Mouse (Mus musculus) liver, postnatal 0 days (tissue): Measurements from ENCODE around the gene C7. TPM values are rescaled to one million over a fixed set of nuclear protein-coding genes. Genes with fewer than 3 reads are reported as not detected.

ENCODE experiments used
- ATAC-seq: fragments of 200-750 bp; cut with Nextera tagmentation; 2 replicates; pipeline ENCODE4 v1.8.0; 2017; ENCODE audit warnings: mild to moderate bottlenecking, moderate library complexity
- DNase-seq: peaks from one replicate; pipeline ENCODE4 v3.0.0-alpha.2; 2016
- H3K27ac ChIP-seq: fragments of 300-500 bp; sonication (generic); 2 replicates; pipeline ENCODE4 v1.5.1; 2014; ENCODE audit warnings: antibody characterized with exemption, moderate library complexity, mild to moderate bottlenecking, low read depth
- H3K27me3 ChIP-seq: fragments of 300-500 bp; sonication (generic); 2 replicates; pipeline ENCODE4 v1.6.1; 2014; ENCODE audit warnings: low read length, control low read depth, mixed read lengths; ENCODE audit not compliant: insufficient read depth
- H3K36me3 ChIP-seq: fragments of 300-500 bp; sonication (generic); replicated peaks from 2 replicates; pipeline ENCODE4 v1.6.1; 2014; ENCODE audit warnings: mild to moderate bottlenecking, control low read depth, low read length, moderate library complexity, mixed read lengths; ENCODE audit not compliant: insufficient read depth
- H3K4me1 ChIP-seq: fragments of 300-500 bp; sonication (generic); 2 replicates; pipeline ENCODE4 v1.6.1; 2014; ENCODE audit warnings: antibody characterized with exemption, mild to moderate bottlenecking, control low read depth; ENCODE audit not compliant: insufficient read depth
- H3K4me2 ChIP-seq: fragments of 300-500 bp; sonication (generic); 2 replicates; pipeline ENCODE4 v1.6.1; 2014; ENCODE audit warnings: low read depth, mild to moderate bottlenecking, low read length, moderate library complexity, mixed read lengths
- H3K4me3 ChIP-seq: fragments of 300-500 bp; sonication (generic); 2 replicates; pipeline ENCODE4 v1.5.1; 2014; ENCODE audit warnings: low read depth, low read length
- H3K9ac ChIP-seq: fragments of 300-500 bp; sonication (generic); replicated peaks from 2 replicates; pipeline ENCODE4 v1.6.1; 2014; ENCODE audit warnings: mild to moderate bottlenecking, moderate library complexity
- H3K9me3 ChIP-seq: fragments of 300-500 bp; sonication (generic); 2 replicates; pipeline ENCODE4 v1.6.1; 2016; ENCODE audit warnings: mild to moderate bottlenecking, control low read depth, low read length, mixed read lengths
- CTCF ChIP-seq: sonication (generic); IDR thresholded peaks from 2 replicates; pipeline ENCODE4 v1.5.1; 2016; ENCODE audit warnings: antibody characterized with exemption, low read depth
- EP300 ChIP-seq: IDR thresholded peaks from 2 replicates; pipeline ENCODE4 v1.6.1; 2016; ENCODE audit warnings: antibody characterized with exemption, low read depth, mild to moderate bottlenecking
- WGBS: fragments of 180-500 bp; shearing (Covaris S2); extraction: QIAGEN DNeasy Blood & Tissue Kit; methylation state at CpG from one replicate; pipeline ENCODE4 v1.1.7; 2014; ENCODE audit not compliant: insufficient replicate concordance; 5-methylcytosine and 5-hydroxymethylcytosine counted together
- polyA plus RNA-seq: library from polyadenylated mRNA; unstranded; fragments of >200 nt; fragmentation: Nextera tagmentation; extraction: Ambion mirVana; gene quantifications from 2 replicates; pipeline ENCODE4 v1.2.1, GENCODE M21; 2015

Gene C7
- polyA plus RNA-seq, result not detected in 2 replicates

GRCm38 (mm10) chr15:5063635-5064034 is at the start of gene C7:
TSS of gene C7 (minus strand) at chr15:5063740.
- no peak for DNase-seq
- Histone ChIP-seq H3K36me3 (no peaks in the 10 kb centered on the region), H3K27ac (no peak within 1 kb of the TSS), H3K4me3 (no peak within 1 kb of the TSS), H3K4me2 (no peak within 1 kb of the TSS), H3K4me1 (no peaks in the 10 kb centered on the region), H3K27me3 (no peaks in the 10 kb centered on the region), H3K9me3 (no peaks in the 10 kb centered on the region), H3K9ac (no peak within 1 kb of the TSS)
- TF ChIP-seq EP300 (no peak), CTCF (no peak)
- ATAC-seq, result no peak

DNA sequence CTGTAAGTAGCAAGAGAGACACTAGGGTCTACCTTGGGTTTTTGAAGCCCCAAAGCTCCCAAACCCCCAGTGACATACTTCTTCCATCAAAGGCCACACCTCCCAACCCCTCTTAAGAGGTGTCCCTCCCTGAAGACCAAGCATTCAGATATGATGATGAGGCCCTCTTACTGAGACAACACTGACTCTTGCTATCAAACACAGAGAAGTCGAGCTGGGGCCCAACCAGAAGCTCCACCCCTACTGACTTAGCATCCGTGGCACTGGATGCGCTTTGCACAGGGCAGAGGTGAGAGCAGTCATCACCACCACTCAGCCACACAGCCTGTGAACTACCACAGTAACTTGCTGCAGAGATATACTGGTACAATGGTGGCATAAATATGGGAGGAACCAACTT is 49.1 kb upstream of the C7 start:
- Histone ChIP-seq H3K9me3 (no peaks in the 10 kb centered on the region), H3K4me3 (no peak overlapping the region), H3K4me1 (peaks cover 14% of the 10 kb centered on the region; the same call in 1 of the 2 replicates), H3K27me3 (no peaks in the 10 kb centered on the region), H3K36me3 (peaks cover 2% of the 10 kb centered on the region), H3K9ac (no peak overlapping the region), H3K4me2 (no peak overlapping the region), H3K27ac (no peak overlapping the region)
- ATAC-seq (no peak), DNase-seq (no peak)
- 62% methylated on average over 3 of the region's 3 CpGs for WGBS
- TF ChIP-seq CTCF (no peak), EP300 (no peak)

- H3K9ac ChIP-seq, result peak overlapping the region; percentile 60; the same call in 1 of the 2 replicates
- no peak for TF ChIP-seq CTCF
- peak overlapping the region; percentile 53 for H3K4me3 ChIP-seq
- H3K4me1 ChIP-seq, result 0 out of 2 replicates have a peak, but pooled peaks cover 2% of the 10 kb centered on the region
- DNase-seq, result no peak
- peak; percentile 44 for ATAC-seq
- peak overlapping the region; percentile 68 for H3K4me2 ChIP-seq
- WGBS, result 36% methylated on average over 3 of the region's 3 CpGs
- H3K27ac ChIP-seq, result peak overlapping the region; percentile 75
- H3K27me3 ChIP-seq, result no peaks in the 10 kb centered on the region
- H3K36me3 ChIP-seq, result peaks cover 13% of the 10 kb centered on the region; the same call in 1 of the 2 replicates
- H3K9me3 ChIP-seq, result no peaks in the 10 kb centered on the region
Measured at GRCm38 (mm10) chr15:5108655-5109040, 45.1 kb upstream of the C7 start.

DNA sequence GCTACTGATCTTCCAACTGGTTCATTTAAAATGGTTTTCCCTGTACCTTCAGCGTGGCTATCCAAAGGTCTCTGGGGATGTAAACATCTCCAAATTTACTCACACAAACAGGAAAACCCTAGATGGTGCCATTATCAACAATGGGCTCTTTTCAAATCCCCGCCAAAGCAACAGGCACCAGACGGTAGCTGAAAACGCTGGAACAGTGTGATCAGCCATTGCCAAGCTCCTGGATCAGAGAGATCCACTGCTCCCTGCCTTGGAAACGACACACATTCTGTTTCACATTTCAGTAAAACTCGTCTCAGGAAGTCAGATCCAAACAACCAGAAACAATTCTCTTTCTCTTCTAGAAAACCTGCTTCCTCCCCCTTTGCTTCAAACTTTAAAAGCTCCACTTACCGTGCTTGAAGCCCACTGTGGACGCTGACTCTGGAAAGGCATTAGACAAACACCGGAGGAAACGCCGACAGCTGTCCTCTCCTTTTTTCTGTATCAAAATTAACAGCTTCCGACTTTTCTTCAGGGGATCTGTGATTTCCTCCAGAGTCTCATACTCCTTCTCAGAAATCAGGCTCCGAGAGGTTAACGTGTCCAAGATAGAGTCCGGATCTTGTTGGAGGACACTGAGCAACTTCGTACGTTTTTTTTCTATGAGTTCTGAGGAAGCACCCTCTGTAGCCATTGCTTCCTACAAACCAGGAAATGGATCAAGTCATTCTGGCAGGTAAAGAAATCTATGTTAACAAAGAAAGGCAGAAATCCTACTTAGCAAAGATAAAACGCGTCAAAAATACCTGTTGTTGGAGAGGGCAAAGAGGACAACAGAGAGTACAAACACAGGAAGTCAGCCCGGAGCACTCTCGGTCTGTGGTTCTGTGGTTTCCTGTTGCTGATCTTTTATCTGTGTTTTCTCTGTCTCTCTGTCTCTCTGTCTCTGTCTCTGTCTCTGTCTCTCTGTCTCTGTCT is 44.4 kb upstream of the C7 start, which contains the start of gene Card6:
Gene Card6 (minus strand): TSS at position 854 of the 969 bp plus-strand sequence.
- H3K27ac ChIP-seq, result peak within 1 kb of the TSS; percentile 75
- H3K9ac ChIP-seq, result peak within 1 kb of the TSS; percentile 60
- peaks cover 13% of the 10 kb centered on the region; the same call in 1 of the 2 replicates for H3K36me3 ChIP-seq
- ATAC-seq, result peak; percentile 63
- peak within 1 kb of the TSS; percentile 53 for H3K4me3 ChIP-seq
- H3K4me1 ChIP-seq, result 0 out of 2 replicates have a peak, but pooled peaks cover 2% of the 10 kb centered on the region
- H3K4me2 ChIP-seq, result peak within 1 kb of the TSS; percentile 68
- H3K9me3 ChIP-seq, result no peaks in the 10 kb centered on the region
- TF ChIP-seq EP300 (no peak), CTCF (no peak)
- 10% methylated on average over 21 of the region's 21 CpGs for WGBS
- DNase-seq, result peak; percentile 33
- no peaks in the 10 kb centered on the region for H3K27me3 ChIP-seq

- Histone ChIP-seq H3K36me3 (peaks cover 16% of the 10 kb centered on the region; the same call in 1 of the 2 replicates), H3K4me3 (no peak overlapping the region), H3K9ac (no peak overlapping the region), H3K9me3 (no peaks in the 10 kb centered on the region), H3K27me3 (no peaks in the 10 kb centered on the region), H3K4me2 (peak overlapping the region; percentile 68; the same call in 1 of the 2 replicates), H3K27ac (no peak overlapping the region), H3K4me1 (0 out of 2 replicates have a peak, but pooled peaks cover 2% of the 10 kb centered on the region)
- TF ChIP-seq CTCF (peak; percentile 56), EP300 (no peak)
- 33% methylated on average over 2 of the region's 2 CpGs for WGBS
- ATAC-seq (0 out of 2 replicates have a peak, but pooled peaks have one; percentile 31), DNase-seq (no peak)
Measured at GRCm38 (mm10) chr15:5106293-5106692, 42.8 kb upstream of the C7 start.

DNA sequence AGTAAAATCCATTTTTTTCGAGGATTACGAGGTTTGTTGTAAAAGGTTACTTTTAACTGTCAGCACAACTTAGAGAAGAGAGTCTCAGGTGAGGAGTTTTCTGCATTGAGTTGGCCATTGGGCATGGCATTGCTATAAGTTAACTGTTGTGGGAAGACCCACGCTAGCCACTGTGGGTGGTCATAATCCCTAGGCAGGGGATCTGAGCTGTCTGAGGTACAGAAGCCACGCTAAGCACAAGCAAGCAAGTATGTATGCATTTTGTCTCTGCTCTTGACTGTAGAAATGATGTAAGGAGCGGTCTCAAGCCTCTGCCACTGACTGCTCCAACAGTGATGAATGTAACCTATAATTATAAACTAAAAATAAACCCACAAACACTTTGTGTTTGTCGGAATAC is 42.4 kb upstream of the C7 start:
- H3K9me3 ChIP-seq, result no peaks in the 10 kb centered on the region
- WGBS, result 76% methylated on average over 6 of the region's 6 CpGs
- TF ChIP-seq EP300, result no peak
- no peak for TF ChIP-seq CTCF

More for the DNA sequence above, 42.4 kb upstream of the C7 start:
- ATAC-seq (no peak), DNase-seq (no peak)
- H3K9ac ChIP-seq, result no peak overlapping the region
- H3K36me3 ChIP-seq, result peaks cover 16% of the 10 kb centered on the region; the same call in 1 of the 2 replicates
- H3K4me1 ChIP-seq, result 0 out of 2 replicates have a peak, but pooled peaks cover 2% of the 10 kb centered on the region
- no peak overlapping the region for H3K27ac ChIP-seq
- no peaks in the 10 kb centered on the region for H3K27me3 ChIP-seq
- H3K4me3 ChIP-seq, result no peak overlapping the region
- H3K4me2 ChIP-seq, result no peak overlapping the region
